Mouse (Mus musculus): ENCODE measurements at regions not wholly inside any gene's neighbourhood (a gene's known extent, or its start where the extent isn't known, plus 50 kb on each side); places are given as distances from the start of the nearest gene placed in this dataset.

DNA sequence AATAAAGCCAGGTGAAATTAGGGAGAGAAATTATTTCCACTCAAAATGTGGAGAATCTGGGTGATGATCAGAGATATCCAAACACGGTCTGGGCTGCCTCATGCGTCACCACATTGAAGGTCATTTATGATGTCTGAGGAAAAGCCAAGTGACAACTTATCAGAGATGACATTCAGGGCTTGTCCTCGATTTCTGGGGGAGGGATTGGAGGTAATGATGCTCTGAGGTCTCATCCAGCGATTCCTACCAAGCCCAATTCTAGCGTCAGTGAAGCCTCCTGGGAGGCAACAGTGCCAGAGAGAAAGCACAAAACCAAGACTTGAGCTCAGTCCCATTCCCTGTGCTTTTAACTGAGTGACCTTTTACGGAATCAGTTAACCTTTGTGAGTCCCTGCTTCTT is 79.5 kb upstream of the Zfand5 start:
- no peak for TF ChIP-seq POLR2A (IDR thresholded peaks at IDR 0.05; ENCODE audit: borderline replicate concordance, extremely low read depth, low read depth, low read length)
- no peak for TF ChIP-seq CTCF (IDR thresholded peaks at IDR 0.05; ENCODE audit: insufficient read depth, low read length)

Data from lung, adult 2 months (tissue).